Mouse (Mus musculus): ENCODE results near the gene B3galnt2. TPM values are rescaled to one million over a fixed set of nuclear protein-coding genes. Genes with fewer than 3 reads are reported as not detected.

The B3galnt2 gene
- polyA plus RNA-seq (2014; fragmentation: Nextera tagmentation; extraction: Ambion mirVana): 14.5 and 18.5 TPM in 2 replicates

DNA sequence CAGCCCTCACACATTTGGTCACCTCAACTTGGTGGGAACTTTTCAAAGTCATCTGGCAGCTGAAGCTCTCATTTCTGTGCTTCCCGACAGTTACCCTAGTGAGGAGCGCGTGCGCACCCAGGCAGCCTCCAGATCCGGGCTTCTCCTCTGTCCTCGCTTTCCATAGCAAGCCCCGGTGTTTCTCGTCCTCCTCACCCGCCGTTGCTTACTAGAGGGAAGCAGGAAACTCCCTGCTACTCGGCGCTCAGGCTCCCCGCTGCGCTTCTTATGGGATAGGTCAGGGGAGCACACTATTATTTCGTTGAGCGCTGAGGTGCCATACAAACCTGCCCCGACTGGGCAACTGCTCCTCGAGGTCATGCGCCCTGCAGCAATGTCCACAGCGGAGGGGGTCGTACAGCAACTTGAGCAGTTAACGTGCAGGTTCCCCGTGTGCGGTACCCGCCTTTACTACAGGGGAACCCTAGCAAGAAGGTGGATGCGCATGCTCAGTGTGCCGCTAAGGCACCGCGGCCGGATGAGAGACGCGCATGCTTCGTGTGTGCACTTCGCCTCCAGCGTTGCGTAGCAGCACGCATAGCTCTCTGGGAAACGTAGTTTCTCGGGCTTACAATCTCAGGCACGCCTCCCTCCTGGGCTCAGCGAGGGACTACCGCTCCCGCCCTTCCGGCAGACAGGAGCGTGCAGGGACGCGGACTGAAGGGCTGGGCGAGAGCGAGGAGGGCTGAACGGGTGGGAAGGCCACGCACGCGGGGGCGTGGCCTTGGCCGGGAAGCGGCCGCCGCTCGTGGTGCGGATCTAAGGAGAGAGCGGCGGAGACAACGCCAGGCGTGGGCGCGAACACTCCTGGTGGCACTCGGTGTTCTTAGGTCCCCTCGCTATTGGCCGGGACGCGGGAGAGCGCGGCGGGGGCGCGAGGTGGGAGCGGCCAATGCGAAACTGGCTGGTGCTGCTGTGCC lies at the start of gene B3galnt2:
Gene B3galnt2 (plus strand): TSS at position 596 of the 959 bp plus-strand sequence.
- H3K9ac ChIP-seq (ENCODE audit: low read length): peak within 1 kb of the TSS; percentile 84
- peak within 1 kb of the TSS; percentile 71 to 84 for H3K4me3 ChIP-seq (ENCODE audit: control insufficient read depth in 1 of 2, insufficient read depth in 1 of 2, low read depth in 1 of 2, low read length in 2 of 2)
- H3K9me3 ChIP-seq (ENCODE audit: control insufficient read depth, low read length): no peaks in the 10 kb centered on the region
- peak within 1 kb of the TSS; percentile 79 for H3K4me2 ChIP-seq (ENCODE audit: low read length)
- no peaks in the 10 kb centered on the region for H3K27me3 ChIP-seq (ENCODE audit: control insufficient read depth, insufficient read depth, low read length)
- peak; percentile 100 for ATAC-seq (ENCODE audit: insufficient number of reproducible peaks, insufficient read depth, low FRiP score, low read depth)
- WGBS: under 1% methylated on average over 77 of the region's 78 CpGs
- peak within 1 kb of the TSS; percentile 83 to 85 for H3K27ac ChIP-seq (replicated peaks in 1 of 2; ENCODE audit: control insufficient read depth in 1 of 2, insufficient read depth in 1 of 2, low read depth in 2 of 2, low read length in 2 of 2)
- peaks cover 0 to 8% of the 10 kb centered on the region in 2 experiments; a peak in 1 of 4 replicates for H3K4me1 ChIP-seq (ENCODE audit: control insufficient read depth in 2 of 2, insufficient read depth in 2 of 2, low read length in 2 of 2)
- no peaks in the 10 kb centered on the region for H3K36me3 ChIP-seq (ENCODE audit: control insufficient read depth, insufficient read depth, low read length)

DNA sequence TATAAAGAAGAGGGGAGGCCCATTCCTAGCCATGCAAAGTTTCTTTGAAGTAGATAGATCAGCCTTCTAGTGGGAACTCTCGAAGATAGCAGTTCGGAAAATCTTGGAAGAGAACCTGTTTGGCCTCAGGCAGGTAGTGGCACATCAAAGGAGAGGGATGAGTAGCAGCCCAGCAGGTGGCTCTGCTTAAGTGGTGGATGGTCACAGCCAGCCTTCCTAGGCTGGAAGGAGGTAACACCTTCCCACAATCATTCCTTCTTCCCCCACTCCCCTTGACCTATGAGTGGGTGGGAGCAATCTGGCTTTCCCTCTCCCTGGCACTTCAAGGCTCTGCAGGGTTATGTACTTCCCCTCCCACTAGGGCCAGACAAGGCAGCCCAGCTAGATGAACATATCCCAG lies 42.9 kb upstream of the B3galnt2 start:
- Histone ChIP-seq H3K9ac (ENCODE audit: low read length) (no peak overlapping the region), H3K36me3 (ENCODE audit: control insufficient read depth, insufficient read depth, low read length) (no peaks in the 10 kb centered on the region), H3K27ac (replicated peaks in 1 of 2; ENCODE audit: control insufficient read depth in 1 of 2, insufficient read depth in 1 of 2, low read depth in 2 of 2, low read length in 2 of 2) (no peak overlapping the region), H3K27me3 (ENCODE audit: control insufficient read depth, insufficient read depth, low read length) (no peaks in the 10 kb centered on the region), H3K4me1 (ENCODE audit: control insufficient read depth in 2 of 2, insufficient read depth in 2 of 2, low read length in 2 of 2) (no peaks in the 10 kb centered on the region), H3K4me3 (ENCODE audit: control insufficient read depth in 1 of 2, insufficient read depth in 1 of 2, low read depth in 1 of 2, low read length in 2 of 2) (no peak overlapping the region), H3K4me2 (ENCODE audit: low read length) (no peak overlapping the region), H3K9me3 (ENCODE audit: control insufficient read depth, low read length) (no peaks in the 10 kb centered on the region)
- no peak for ATAC-seq (ENCODE audit: insufficient number of reproducible peaks, insufficient read depth, low FRiP score, low read depth)
- WGBS: 33% methylated on average over 2 of the region's 2 CpGs

- no peaks in the 10 kb centered on the region for H3K27me3 ChIP-seq (ENCODE audit: control insufficient read depth, insufficient read depth, low read length)
- no peaks in the 10 kb centered on the region for H3K9me3 ChIP-seq (ENCODE audit: control insufficient read depth, low read length)
- H3K27ac ChIP-seq (replicated peaks in 1 of 2; ENCODE audit: control insufficient read depth in 1 of 2, insufficient read depth in 1 of 2, low read depth in 2 of 2, low read length in 2 of 2): no peak overlapping the region
- no peak overlapping the region for H3K4me2 ChIP-seq (ENCODE audit: low read length)
- no peak overlapping the region for H3K9ac ChIP-seq (ENCODE audit: low read length)
- no peaks in the 10 kb centered on the region for H3K4me1 ChIP-seq (ENCODE audit: control insufficient read depth in 2 of 2, insufficient read depth in 2 of 2, low read length in 2 of 2)
- no peak overlapping the region for H3K4me3 ChIP-seq (ENCODE audit: control insufficient read depth in 1 of 2, insufficient read depth in 1 of 2, low read depth in 1 of 2, low read length in 2 of 2)
- H3K36me3 ChIP-seq (ENCODE audit: control insufficient read depth, insufficient read depth, low read length): no peaks in the 10 kb centered on the region
- WGBS: 84% methylated on average over 3 of the region's 3 CpGs
- ATAC-seq (ENCODE audit: insufficient number of reproducible peaks, insufficient read depth, low FRiP score, low read depth): no peak
Observed at GRCm38 (mm10) chr13:13919396-13919795, 34.9 kb upstream of the B3galnt2 start.

- Histone ChIP-seq H3K27ac (replicated peaks in 1 of 2; ENCODE audit: control insufficient read depth in 1 of 2, insufficient read depth in 1 of 2, low read depth in 2 of 2, low read length in 2 of 2) (no peak overlapping the region), H3K36me3 (ENCODE audit: control insufficient read depth, insufficient read depth, low read length) (no peaks in the 10 kb centered on the region), H3K9ac (ENCODE audit: low read length) (no peak overlapping the region), H3K4me2 (ENCODE audit: low read length) (no peak overlapping the region), H3K27me3 (ENCODE audit: control insufficient read depth, insufficient read depth, low read length) (no peaks in the 10 kb centered on the region), H3K9me3 (ENCODE audit: control insufficient read depth, low read length) (no peaks in the 10 kb centered on the region), H3K4me1 (ENCODE audit: control insufficient read depth in 2 of 2, insufficient read depth in 2 of 2, low read length in 2 of 2) (no peaks in the 10 kb centered on the region), H3K4me3 (ENCODE audit: control insufficient read depth in 1 of 2, insufficient read depth in 1 of 2, low read depth in 1 of 2, low read length in 2 of 2) (no peak overlapping the region)
- no peak for ATAC-seq (ENCODE audit: insufficient number of reproducible peaks, insufficient read depth, low FRiP score, low read depth)
Observed at GRCm38 (mm10) chr13:13922526-13922925, 31.7 kb upstream of the B3galnt2 start.

DNA sequence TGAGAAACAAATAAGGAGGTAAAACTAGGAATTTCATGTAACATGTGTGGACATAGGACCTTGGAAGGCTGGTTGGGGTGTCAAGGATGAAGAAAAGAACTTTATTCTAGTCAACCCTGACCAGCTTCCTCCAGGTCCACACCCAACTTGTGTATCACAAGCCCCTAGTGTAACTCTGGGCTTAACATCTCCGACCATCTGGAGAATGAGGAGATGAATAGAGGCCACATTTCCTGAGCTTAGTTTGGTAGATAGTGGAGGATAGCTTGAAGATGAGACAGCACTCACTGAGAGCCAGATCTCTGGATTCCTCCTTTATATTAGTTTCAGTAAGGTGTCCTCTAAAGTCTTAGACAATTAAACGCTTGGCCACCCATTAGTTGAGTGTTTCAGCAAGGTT lies 24.3 kb upstream of the B3galnt2 start:
- ATAC-seq (ENCODE audit: insufficient number of reproducible peaks, insufficient read depth, low FRiP score, low read depth): no peak
- H3K4me1 ChIP-seq (ENCODE audit: control insufficient read depth in 2 of 2, insufficient read depth in 2 of 2, low read length in 2 of 2): no peaks in the 10 kb centered on the region
- no peaks in the 10 kb centered on the region for H3K9me3 ChIP-seq (ENCODE audit: control insufficient read depth, low read length)
- no peak overlapping the region for H3K27ac ChIP-seq (replicated peaks in 1 of 2; ENCODE audit: control insufficient read depth in 1 of 2, insufficient read depth in 1 of 2, low read depth in 2 of 2, low read length in 2 of 2)
- no peak overlapping the region for H3K4me2 ChIP-seq (ENCODE audit: low read length)
- no peak overlapping the region for H3K4me3 ChIP-seq (ENCODE audit: control insufficient read depth in 1 of 2, insufficient read depth in 1 of 2, low read depth in 1 of 2, low read length in 2 of 2)
- no peaks in the 10 kb centered on the region for H3K27me3 ChIP-seq (ENCODE audit: control insufficient read depth, insufficient read depth, low read length)
- H3K36me3 ChIP-seq (ENCODE audit: control insufficient read depth, insufficient read depth, low read length): no peaks in the 10 kb centered on the region
- no peak overlapping the region for H3K9ac ChIP-seq (ENCODE audit: low read length)
- 69% methylated on average over 2 of the region's 2 CpGs for WGBS

- H3K27ac ChIP-seq (replicated peaks in 1 of 2; ENCODE audit: control insufficient read depth in 1 of 2, insufficient read depth in 1 of 2, low read depth in 2 of 2, low read length in 2 of 2): peak overlapping the region; percentile 65 to 77
- WGBS: 1% methylated on average over 29 of the region's 29 CpGs
- ATAC-seq (ENCODE audit: insufficient number of reproducible peaks, insufficient read depth, low FRiP score, low read depth): no peak; the same call in 1 of the 2 replicates
Observed at GRCm38 (mm10) chr13:13954931-13955330, 662 bp downstream of the B3galnt2 start.

DNA sequence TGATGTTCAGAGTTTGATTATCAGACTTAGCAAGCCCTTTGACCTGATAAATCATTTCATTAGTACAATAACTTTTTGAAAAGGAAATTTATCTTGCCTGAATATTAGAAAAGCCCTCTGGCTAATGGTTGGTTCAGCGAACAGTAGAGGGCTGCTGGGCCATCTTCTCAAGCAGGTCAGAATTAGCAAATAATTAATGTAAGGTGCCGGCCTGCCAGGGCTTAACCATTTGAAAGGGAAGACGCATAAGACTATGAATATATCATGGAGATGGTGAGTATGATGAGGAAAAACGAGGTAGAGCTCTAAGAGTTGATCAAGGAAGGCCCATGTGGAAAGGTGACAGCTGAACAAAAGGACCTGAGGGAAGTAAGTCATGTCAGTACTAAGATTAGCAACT lies 2.4 kb downstream of the B3galnt2 start:
- Histone ChIP-seq H3K4me3 (ENCODE audit: control insufficient read depth in 1 of 2, insufficient read depth in 1 of 2, low read depth in 1 of 2, low read length in 2 of 2) (no peak overlapping the region), H3K4me2 (ENCODE audit: low read length) (no peak overlapping the region), H3K27me3 (ENCODE audit: control insufficient read depth, insufficient read depth, low read length) (no peaks in the 10 kb centered on the region), H3K9ac (ENCODE audit: low read length) (no peak overlapping the region), H3K4me1 (ENCODE audit: control insufficient read depth in 2 of 2, insufficient read depth in 2 of 2, low read length in 2 of 2) (peaks cover 3 to 21% of the 10 kb centered on the region in 2 experiments; a peak in 3 of 4 replicates), H3K36me3 (ENCODE audit: control insufficient read depth, insufficient read depth, low read length) (no peaks in the 10 kb centered on the region), H3K9me3 (ENCODE audit: control insufficient read depth, low read length) (no peaks in the 10 kb centered on the region), H3K27ac (replicated peaks in 1 of 2; ENCODE audit: control insufficient read depth in 1 of 2, insufficient read depth in 1 of 2, low read depth in 2 of 2, low read length in 2 of 2) (no peak overlapping the region)
- ATAC-seq (ENCODE audit: insufficient number of reproducible peaks, insufficient read depth, low FRiP score, low read depth): no peak
- 88% methylated on average over 4 of the region's 4 CpGs for WGBS

More at GRCm38 (mm10) chr13:13954931-13955330, 662 bp downstream of the B3galnt2 start:
- Histone ChIP-seq H3K9me3 (ENCODE audit: control insufficient read depth, low read length) (no peaks in the 10 kb centered on the region), H3K9ac (ENCODE audit: low read length) (peak overlapping the region; percentile 84), H3K4me3 (ENCODE audit: control insufficient read depth in 1 of 2, insufficient read depth in 1 of 2, low read depth in 1 of 2, low read length in 2 of 2) (peak overlapping the region; percentile 71 to 83), H3K4me2 (ENCODE audit: low read length) (peak overlapping the region; percentile 79), H3K27me3 (ENCODE audit: control insufficient read depth, insufficient read depth, low read length) (no peaks in the 10 kb centered on the region), H3K4me1 (ENCODE audit: control insufficient read depth in 2 of 2, insufficient read depth in 2 of 2, low read length in 2 of 2) (peaks cover 0 to 11% of the 10 kb centered on the region in 2 experiments; a peak in 2 of 4 replicates), H3K36me3 (ENCODE audit: control insufficient read depth, insufficient read depth, low read length) (no peaks in the 10 kb centered on the region)
